Mouse (Mus musculus) myocyte (in vitro differentiated cells): ENCODE measurements at regions not wholly inside any gene's neighbourhood (a gene's known extent, or its start where the extent isn't known, plus 50 kb on each side); places are given as distances from the start of the nearest gene placed in this dataset.

ENCODE experiments used
- H3K27me3 ChIP-seq: one replicate; pipeline ENCODE4 v1.6.1; 2011; ENCODE audit not compliant: control insufficient read depth, insufficient read depth, insufficient read length
- H3K36me3 ChIP-seq: one replicate; pipeline ENCODE4 v1.6.1; 2011; ENCODE audit not compliant: control insufficient read depth, insufficient read depth
- H3K4me2 ChIP-seq: one replicate; pipeline ENCODE4 v1.6.1; 2011; ENCODE audit warnings: low read depth, control low read depth
- H3K4me3 ChIP-seq: one replicate; pipeline ENCODE4 v1.5.1; 2011; ENCODE audit warnings: mild to moderate bottlenecking, control low read depth, moderate library complexity
- H3K79me2 ChIP-seq: one replicate; pipeline ENCODE4 v1.6.1; 2011; ENCODE audit not compliant: control insufficient read depth, insufficient read depth
- H3ac ChIP-seq: one replicate; pipeline ENCODE4 v1.6.1; 2011; ENCODE audit not compliant: control insufficient read depth, insufficient read length
- CEBPB ChIP-seq: IDR thresholded peaks from 2 replicates; pipeline ENCODE4 v1.6.1; 2011; ENCODE audit warnings: mild to moderate bottlenecking, moderate library complexity; ENCODE audit not compliant: poor library complexity, insufficient read depth, severe bottlenecking
- E2F4 ChIP-seq: IDR thresholded peaks from one replicate; pipeline ENCODE4 v1.6.1; 2011; ENCODE audit warnings: mild to moderate bottlenecking, control low read depth, moderate library complexity; ENCODE audit not compliant: insufficient read depth
- MAX ChIP-seq: IDR thresholded peaks from one replicate; pipeline ENCODE4 v1.6.1; 2011; ENCODE audit warnings: low read depth, mild to moderate bottlenecking, control low read depth
- MYOD1 ChIP-seq, 3 experiments: IDR thresholded peaks; one replicate each; pipeline ENCODE4 v1.6.1; 2011; ENCODE audit warnings: control low read depth in 2 of 3, low read depth in 2 of 3, mild to moderate bottlenecking in 2 of 3, moderate library complexity in 1 of 3; ENCODE audit not compliant: insufficient read length in 2 of 3, control insufficient read depth in 1 of 3
- MYOG ChIP-seq, 3 experiments: IDR thresholded peaks; one replicate each; pipeline ENCODE4 v1.6.1; 2011; ENCODE audit warnings: control low read depth in 2 of 3, low read depth in 2 of 3, mild to moderate bottlenecking in 2 of 3; ENCODE audit not compliant: insufficient read length in 2 of 3, control insufficient read depth in 1 of 3, insufficient read depth in 1 of 3
- POLR2A ChIP-seq: IDR thresholded peaks from one replicate; pipeline ENCODE4 v1.6.1; 2011; ENCODE audit warnings: low read depth, mild to moderate bottlenecking, control low read depth, moderate library complexity; ENCODE audit not compliant: insufficient read length
- POLR2AphosphoS2 ChIP-seq: IDR thresholded peaks from one replicate; pipeline ENCODE4 v1.6.1; 2011; ENCODE audit warnings: low read depth, control low read depth; ENCODE audit not compliant: insufficient read length
- REST ChIP-seq: IDR thresholded peaks from one replicate; pipeline ENCODE4 v1.6.1; 2011; ENCODE audit warnings: mild to moderate bottlenecking, control low read depth, moderate library complexity; ENCODE audit not compliant: insufficient read depth, insufficient read length
- SRF ChIP-seq: IDR thresholded peaks from one replicate; pipeline ENCODE4 v1.6.1; 2011; ENCODE audit warnings: low read depth; ENCODE audit not compliant: control insufficient read depth, insufficient read length
- TCF12 ChIP-seq: IDR thresholded peaks from one replicate; pipeline ENCODE4 v1.6.1; 2011; ENCODE audit warnings: mild to moderate bottlenecking, control low read depth; ENCODE audit not compliant: poor library complexity, insufficient read depth, severe bottlenecking
- TCF3 ChIP-seq: IDR thresholded peaks from one replicate; pipeline ENCODE4 v1.6.1; 2011; ENCODE audit warnings: low read depth, control low read depth; ENCODE audit not compliant: insufficient read length
- USF1 ChIP-seq: IDR thresholded peaks from one replicate; pipeline ENCODE4 v1.6.1; 2011; ENCODE audit warnings: low read depth, mild to moderate bottlenecking, control low read depth, moderate library complexity

GRCm38 (mm10) chr1:186287831-186288230 lies 170.7 kb upstream of the Lyplal1 start:
- Histone ChIP-seq H3ac (no peak overlapping the region), H3K36me3 (no peaks in the 10 kb centered on the region), H3K4me2 (no peak overlapping the region), H3K79me2 (no peaks in the 10 kb centered on the region), H3K27me3 (no peaks in the 10 kb centered on the region), H3K4me3 (no peak overlapping the region)
- no peak for TF ChIP-seq SRF
- no peak for TF ChIP-seq TCF3
- TF ChIP-seq CEBPB, result no peak
- TF ChIP-seq USF1, result no peak
- TF ChIP-seq MAX, result no peak
- TF ChIP-seq MYOG (IDR thresholded peaks at IDR 0.05; ENCODE audit: control insufficient read depth in 1 of 3, insufficient read depth in 1 of 3, insufficient read length in 2 of 3, low read depth in 2 of 3), result no peak
- no peak for TF ChIP-seq POLR2A
- TF ChIP-seq E2F4, result no peak
- TF ChIP-seq MYOD1 (IDR thresholded peaks at IDR 0.05; ENCODE audit: control insufficient read depth in 1 of 3, insufficient read length in 2 of 3, low read depth in 2 of 3), result no peak
- TF ChIP-seq POLR2AphosphoS2, result no peak
- TF ChIP-seq REST, result no peak

GRCm38 (mm10) chr1:186286401-186286800 lies 169.3 kb upstream of the Lyplal1 start:
- H3K27me3 ChIP-seq, result no peaks in the 10 kb centered on the region
- no peak overlapping the region for H3K4me3 ChIP-seq
- H3K36me3 ChIP-seq, result no peaks in the 10 kb centered on the region
- H3K79me2 ChIP-seq, result no peaks in the 10 kb centered on the region
- H3ac ChIP-seq, result no peak overlapping the region
- TF ChIP-seq SRF, result no peak
- TF ChIP-seq POLR2A, result no peak
- no peak for TF ChIP-seq MYOD1 (IDR thresholded peaks at IDR 0.05; ENCODE audit: control insufficient read depth in 1 of 3, insufficient read length in 2 of 3, low read depth in 2 of 3)
- TF ChIP-seq USF1, result no peak
- no peak for TF ChIP-seq POLR2AphosphoS2
- no peak for TF ChIP-seq E2F4
- TF ChIP-seq CEBPB, result no peak
- no peak for TF ChIP-seq TCF12
- no peak for TF ChIP-seq TCF3
- H3K4me2 ChIP-seq, result no peak overlapping the region

GRCm38 (mm10) chr1:186277981-186278634 lies 161.0 kb upstream of the Lyplal1 start:
- H3K4me3 ChIP-seq, result no peak overlapping the region
- no peak for TF ChIP-seq CEBPB
- H3K27me3 ChIP-seq, result no peaks in the 10 kb centered on the region
- H3K79me2 ChIP-seq, result no peaks in the 10 kb centered on the region
- no peak overlapping the region for H3ac ChIP-seq
- no peaks in the 10 kb centered on the region for H3K36me3 ChIP-seq
- no peak overlapping the region for H3K4me2 ChIP-seq

GRCm38 (mm10) chr1:186271436-186271835 lies 154.3 kb upstream of the Lyplal1 start:
- Histone ChIP-seq H3ac (no peak overlapping the region), H3K27me3 (no peaks in the 10 kb centered on the region), H3K4me3 (no peak overlapping the region), H3K4me2 (no peak overlapping the region), H3K36me3 (no peaks in the 10 kb centered on the region), H3K79me2 (no peaks in the 10 kb centered on the region)
- TF ChIP-seq REST (no peak), TCF12 (no peak), SRF (no peak), E2F4 (no peak), MYOD1 (IDR thresholded peaks at IDR 0.05; ENCODE audit: control insufficient read depth in 1 of 3, insufficient read length in 2 of 3, low read depth in 2 of 3) (no peak), USF1 (no peak), CEBPB (no peak), MYOG (IDR thresholded peaks at IDR 0.05; ENCODE audit: control insufficient read depth in 1 of 3, insufficient read depth in 1 of 3, insufficient read length in 2 of 3, low read depth in 2 of 3) (no peak), POLR2A (no peak), POLR2AphosphoS2 (no peak), MAX (no peak), TCF3 (no peak)

GRCm38 (mm10) chr1:186267317-186267716 lies 150.2 kb upstream of the Lyplal1 start:
- no peak for TF ChIP-seq E2F4
- no peak for TF ChIP-seq MYOG (IDR thresholded peaks at IDR 0.05; ENCODE audit: control insufficient read depth in 1 of 3, insufficient read depth in 1 of 3, insufficient read length in 2 of 3, low read depth in 2 of 3)
- no peak for TF ChIP-seq POLR2AphosphoS2
- TF ChIP-seq TCF12, result no peak
- TF ChIP-seq SRF, result no peak
- TF ChIP-seq USF1, result no peak
- Histone ChIP-seq H3K79me2 (no peaks in the 10 kb centered on the region), H3K27me3 (no peaks in the 10 kb centered on the region), H3ac (no peak overlapping the region), H3K4me2 (no peak overlapping the region), H3K36me3 (no peaks in the 10 kb centered on the region), H3K4me3 (no peak overlapping the region)
